Mouse (Mus musculus) adrenal gland, adult 2 months (tissue): ENCODE measurements around the gene Hyal2. TPM values are rescaled to one million over a fixed set of nuclear protein-coding genes. Genes with fewer than 3 reads are reported as not detected.
"Not testable (repeated sequence)": the region's sequence is repeated elsewhere in the genome, so short reads cannot be mapped to it uniquely, and the experiment has no call there.

Experiments
- DNase-seq: peaks from one replicate; pipeline ENCODE4 v3.0.0; 2021
- polyA plus RNA-seq: library from polyadenylated mRNA; depleted of rRNA; stranded (reverse); fragments of >200 nt; gene quantifications from 2 replicates; pipeline ENCODE4 v1.2.3, GENCODE M21; 2012
- total RNA-seq, 2 experiments: library from RNA; stranded (reverse); gene quantifications; 2 replicates each; pipeline ENCODE4 v1.2.3; 2021

The Hyal2 gene
- total and polyA plus RNA-seq, 3 experiments, result 36.8 to 102 (median 52.8) TPM

DNA sequence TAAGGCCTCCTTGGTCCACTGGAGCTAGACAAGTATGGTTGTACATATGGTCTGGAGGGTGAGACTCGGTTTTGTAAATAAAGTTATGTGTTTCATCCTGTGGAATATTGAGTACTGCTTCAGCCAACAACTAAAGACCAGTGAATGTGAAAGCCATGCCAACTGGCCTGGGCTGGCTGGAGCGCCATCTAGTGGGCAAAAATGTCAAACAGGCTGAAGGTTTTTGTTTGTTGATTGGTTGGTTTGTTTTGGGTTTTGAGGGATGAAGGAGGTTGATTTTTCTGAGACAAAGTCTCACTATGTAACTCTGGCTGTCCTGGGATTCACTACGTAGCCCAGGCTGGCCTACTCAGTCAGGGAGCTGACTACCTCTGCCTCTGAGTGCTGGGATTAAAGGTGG, 22.1 kb upstream of the Hyal2 start:
- peak; percentile 70 for DNase-seq

DNA sequence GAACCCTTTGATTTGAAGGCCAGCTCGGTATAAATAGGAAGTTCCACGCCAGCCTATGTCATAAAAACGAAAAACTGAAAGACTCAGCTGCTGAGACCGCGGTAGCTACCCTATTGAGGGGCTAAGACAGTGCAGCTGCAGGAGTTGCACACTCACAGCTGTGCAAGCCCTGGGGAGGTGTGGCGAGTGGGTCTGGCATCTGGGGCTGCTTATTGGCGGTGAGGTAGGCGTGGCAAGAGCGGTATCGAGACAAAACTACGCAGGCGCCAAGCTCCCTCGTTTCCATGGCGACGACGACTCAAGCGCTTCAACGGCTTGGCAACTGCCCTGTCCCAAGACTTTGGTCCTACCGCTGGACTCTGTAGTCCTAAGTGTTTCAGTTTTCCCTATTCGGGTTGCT, 20.7 kb upstream of the Hyal2 start, which contains the start of gene Zmynd10:
Gene Zmynd10 (plus strand): TSS at position 273 of the 400 bp plus-strand sequence.
- DNase-seq, result peak; percentile 94

DNA sequence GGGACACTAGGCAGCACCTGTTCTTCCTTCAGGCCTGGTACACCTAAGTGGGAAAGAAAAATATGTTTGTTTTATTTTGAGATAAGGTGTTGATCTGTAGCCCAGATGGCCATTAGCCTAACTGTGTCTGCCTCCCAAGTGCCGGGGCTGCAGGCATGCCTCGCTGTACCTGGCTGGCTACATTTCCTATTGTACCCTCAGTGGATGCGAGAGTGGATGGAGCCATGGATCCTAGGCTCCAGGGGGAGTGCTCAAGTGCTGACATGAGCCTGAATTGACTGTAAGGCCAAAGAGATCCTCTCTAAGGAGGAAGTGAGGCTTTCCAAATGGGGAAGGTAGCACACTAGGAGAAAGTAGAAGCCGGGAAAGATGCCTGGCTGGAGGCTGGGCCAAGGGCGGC, 19.8 kb upstream of the Hyal2 start:
- no peak for DNase-seq

DNA sequence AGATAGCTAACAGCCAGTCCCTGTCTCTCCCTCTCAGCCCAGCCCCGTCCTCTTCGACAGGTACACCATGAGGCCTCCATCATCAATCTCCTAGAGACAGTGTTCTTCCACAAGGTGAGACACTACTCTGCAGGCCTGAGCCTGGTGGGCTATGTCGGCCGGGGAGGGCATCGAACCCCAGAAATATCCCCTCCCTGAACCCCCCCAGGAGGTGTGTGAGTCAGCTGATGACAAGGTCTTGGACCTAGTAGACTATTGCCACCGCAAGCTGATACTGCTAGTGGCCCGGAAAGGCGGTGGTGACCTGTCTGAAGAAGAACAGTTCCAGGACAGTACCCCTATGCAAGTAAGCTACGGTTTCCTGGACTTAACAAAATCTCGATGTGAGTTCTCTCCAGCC, 18.9 kb upstream of the Hyal2 start:
- DNase-seq, result no peak

DNA sequence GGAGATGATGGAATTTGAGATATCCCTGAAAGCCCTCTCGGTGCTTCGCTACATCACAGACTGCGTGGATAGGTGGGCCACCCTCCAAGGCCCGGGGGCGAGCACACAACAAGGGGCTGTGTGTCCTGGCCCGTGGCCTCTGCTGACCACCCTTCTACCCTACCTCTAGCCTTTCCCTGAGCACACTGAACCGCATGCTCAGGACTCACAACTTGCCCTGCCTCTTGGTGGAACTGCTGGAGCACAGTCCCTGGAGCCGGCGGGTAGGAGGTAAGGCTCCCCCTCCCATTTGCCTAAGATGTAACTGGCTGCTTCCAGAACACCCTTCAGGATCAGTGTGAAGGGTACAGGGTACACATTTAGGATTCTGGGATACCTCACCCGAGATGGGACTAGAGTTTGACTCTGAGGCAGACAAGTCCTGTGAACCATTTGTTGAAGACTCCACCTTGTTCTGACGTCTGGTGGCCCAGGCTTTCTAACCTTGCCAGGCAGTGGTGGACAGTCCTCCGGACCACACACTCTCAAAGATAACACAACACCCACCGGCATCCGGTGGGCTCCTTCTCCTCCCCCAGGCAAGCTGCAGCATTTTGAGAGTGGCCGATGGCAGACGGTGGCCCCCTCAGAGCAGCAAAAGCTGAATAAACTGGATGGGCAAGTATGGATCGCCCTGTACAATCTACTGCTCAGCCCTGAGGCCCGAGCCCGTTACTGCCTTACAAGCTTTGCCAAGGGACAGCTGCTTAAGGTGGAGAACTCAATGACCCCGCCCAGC, 18.3 kb upstream of the Hyal2 start:
- DNase-seq, result no peak

DNA sequence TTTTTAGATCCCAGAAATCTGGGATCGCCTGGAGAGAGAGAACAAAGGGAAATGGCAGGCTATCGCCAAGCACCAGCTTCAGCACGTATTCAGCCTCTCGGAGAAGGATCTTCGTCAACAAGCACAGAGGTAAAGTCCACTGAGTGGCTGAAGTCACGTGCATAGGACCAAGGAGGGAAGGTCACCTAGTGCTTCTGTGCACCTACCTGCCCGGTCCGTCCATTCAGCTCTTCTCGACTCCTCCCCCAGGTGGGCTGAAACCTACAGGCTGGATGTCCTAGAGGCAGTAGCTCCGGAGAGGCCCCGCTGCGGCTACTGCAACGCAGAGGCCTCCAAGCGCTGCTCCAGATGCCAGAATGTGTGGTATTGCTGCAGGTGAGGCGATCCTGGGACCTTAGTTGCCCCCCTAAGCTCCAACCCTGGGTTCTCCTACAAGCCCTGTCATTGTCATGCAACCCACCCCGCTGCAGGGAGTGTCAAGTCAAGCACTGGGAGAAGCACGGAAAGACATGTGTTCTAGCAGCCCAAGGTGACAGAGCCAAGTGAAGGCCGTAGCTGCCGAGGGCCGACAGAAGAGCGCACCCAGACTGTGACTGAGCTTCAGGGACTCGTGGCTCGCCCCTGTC, 17.1 kb upstream of the Hyal2 start:
- DNase-seq, result no peak

DNA sequence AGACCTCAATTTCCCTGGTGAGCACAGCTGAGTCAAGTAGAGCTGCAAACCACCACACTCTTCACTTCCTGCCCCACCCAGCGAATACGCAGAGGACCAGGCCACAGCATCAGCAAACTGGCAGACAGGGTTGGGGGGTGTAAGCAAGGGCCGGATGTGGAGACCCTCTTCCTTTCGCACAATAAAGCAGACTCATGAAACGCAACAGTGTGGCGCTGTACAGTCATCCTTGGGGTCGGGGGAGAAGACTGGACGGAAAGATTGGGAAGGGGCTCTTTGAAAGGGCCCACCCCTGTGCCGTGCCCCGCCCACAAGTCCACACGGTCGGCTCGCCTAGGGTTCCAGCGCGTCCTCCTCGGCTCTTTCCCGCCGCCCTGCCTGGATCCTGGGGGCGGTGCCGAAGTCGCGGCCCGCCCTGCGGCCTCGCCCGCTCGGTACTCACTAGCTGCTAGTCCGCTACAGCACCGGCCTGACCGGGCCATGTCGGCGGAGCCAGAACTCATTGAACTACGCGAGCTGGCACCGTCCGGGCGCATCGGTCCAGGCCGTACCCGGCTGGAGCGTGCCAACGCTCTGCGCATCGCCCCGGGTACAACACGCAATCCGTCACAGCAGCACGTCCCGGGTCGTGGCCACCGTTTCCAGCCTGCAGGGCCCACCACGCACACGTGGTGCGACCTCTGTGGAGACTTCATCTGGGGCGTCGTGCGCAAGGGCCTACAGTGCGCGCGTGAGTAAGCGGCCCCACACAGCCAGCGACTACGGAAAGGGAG, 16.4 kb upstream of the Hyal2 start, which contains the start of gene Rassf1:
Gene Rassf1 (plus strand): TSS at position 439 of the 773 bp plus-strand sequence.
- peak; percentile 85 for DNase-seq

DNA sequence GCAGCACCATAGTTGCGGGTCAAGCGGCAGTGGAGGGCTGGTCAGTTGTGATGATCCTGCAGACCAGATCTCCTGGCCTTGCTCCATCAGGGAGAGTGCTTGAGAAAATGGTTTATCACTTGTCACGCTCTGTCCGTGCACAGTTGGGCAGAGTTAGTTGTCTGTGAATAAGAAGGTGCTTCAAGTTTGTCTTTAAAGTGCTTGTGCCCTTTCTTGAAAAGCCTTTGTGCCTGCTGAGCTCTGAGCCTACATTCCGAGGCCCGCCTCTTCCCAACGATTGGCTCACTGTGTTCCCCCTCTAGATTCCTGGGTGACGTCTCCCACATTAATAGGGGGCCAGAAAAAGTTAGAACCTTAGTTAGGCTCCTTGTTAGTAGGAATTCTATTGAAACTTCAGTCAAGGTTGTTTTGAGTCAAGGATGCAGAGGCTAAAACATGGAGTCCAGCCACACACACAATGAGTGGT, 15.8 kb upstream of the Hyal2 start:
- DNase-seq, result no peak

DNA sequence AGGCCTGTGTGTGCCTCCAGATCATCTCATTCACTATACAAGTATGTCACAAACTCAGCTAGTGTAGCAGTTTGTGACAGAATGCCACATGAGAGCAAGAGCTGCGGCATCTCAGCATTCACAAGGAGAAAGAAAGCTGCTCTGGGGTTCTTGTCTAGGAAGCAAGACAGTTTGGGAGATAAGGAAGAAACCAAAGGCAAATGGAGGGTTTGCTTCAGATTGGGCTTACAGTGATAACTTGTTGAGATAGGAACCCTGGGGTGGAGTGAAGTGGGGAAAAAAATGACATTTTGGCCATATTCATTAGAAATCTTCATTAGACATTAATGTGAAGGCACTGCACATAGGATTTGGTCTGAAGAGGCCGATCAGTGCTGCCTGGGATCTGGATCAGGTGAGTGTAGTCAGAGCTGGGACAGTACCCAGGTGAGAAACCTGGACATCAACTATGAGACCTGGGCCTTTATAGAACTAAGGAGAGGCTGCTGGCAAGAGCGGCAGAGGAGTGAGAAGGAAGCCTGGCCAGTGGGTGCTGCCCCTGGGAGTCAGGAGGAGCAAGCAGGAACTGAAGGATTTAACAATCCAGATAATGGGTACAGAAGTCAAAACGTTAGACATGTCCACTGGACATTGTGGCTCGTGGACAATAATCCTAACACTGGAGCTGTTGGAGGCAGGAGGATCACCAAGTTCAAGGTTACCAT, 14.9 kb upstream of the Hyal2 start:
- DNase-seq, result no peak

DNA sequence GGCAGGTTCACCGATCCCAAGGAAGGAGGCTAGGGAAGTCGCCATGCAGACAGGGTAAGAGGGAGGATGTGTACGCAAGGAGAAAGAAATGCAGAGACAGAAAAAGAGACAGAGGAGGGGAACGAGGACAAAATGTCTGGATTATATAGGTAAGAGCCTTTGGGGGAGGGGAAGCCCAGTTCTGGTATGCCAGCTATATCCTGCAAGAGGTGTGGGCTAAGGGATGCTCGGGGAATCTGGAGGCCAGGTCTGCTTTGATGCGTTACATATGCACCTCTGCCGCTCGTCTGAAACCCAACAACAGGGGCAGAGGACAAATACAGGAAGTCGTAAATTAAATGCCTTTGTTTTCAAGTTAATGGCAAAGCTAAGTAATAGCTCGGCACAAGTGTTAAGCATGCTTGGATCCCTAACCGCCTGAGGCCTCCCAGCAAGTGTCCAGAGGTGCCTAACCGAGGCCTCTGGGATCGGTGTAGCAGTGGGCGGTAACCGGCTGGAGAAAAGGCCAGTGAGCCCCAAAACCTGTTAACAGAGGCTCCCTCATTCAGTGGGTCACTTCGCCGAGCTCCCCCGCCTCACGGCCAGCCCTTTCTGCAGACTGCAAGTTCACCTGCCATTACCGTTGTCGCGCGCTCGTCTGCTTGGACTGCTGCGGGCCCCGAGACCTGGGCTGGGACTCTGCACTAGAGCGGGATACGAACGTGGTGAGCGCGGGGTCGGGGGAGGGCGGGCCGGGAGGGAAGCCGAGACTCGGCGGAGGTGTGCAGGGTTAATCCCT, 14.0 kb upstream of the Hyal2 start:
- peak; percentile 64 for DNase-seq

DNA sequence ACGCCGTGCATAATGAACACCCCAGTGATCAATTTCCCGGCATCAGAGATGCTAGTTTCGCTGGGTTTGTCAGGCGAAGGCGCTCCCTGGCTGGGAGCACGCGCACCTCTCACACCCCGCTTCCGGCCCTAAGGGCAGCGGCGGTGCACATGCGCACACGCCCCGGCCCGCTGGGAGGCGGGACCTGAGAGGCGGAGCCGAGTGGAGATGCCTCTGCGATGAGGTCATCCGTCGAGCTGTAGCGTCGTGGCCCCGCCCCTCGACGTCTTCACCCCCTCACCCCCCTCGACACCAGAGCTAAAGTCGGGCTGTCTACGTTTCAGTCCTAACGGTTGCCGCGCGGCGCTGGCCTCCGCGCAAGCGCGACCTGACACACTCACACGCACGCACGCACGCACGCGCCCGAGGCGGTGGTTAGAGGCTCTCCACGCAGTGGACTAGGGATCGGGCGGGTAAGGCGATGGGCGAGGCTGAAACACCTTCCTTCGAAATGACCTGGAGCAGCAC, 13.4 kb upstream of the Hyal2 start:
- peak; percentile 97 for DNase-seq

DNA sequence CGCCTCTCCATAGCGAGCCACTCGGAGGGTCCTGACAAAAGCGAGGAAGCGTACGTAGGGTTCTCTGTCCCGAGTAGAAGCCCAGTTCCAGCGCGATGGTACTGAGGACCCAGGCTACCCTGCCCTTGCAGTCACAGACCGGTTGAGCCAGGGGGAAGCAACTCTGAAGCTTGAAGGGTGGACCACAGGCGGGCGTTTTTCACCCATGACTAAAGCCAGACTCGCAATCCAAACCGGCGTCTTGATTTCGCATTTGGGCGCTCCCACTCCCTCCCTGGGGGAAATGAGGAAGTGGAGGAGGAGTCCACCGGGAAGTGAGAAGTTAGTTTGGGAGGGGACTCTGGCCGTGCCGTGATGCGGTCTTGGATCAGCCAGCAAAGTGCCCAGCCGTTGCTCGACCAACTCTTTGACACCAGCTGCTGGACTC, 12.7 kb upstream of the Hyal2 start:
- peak; percentile 77 for DNase-seq

DNA sequence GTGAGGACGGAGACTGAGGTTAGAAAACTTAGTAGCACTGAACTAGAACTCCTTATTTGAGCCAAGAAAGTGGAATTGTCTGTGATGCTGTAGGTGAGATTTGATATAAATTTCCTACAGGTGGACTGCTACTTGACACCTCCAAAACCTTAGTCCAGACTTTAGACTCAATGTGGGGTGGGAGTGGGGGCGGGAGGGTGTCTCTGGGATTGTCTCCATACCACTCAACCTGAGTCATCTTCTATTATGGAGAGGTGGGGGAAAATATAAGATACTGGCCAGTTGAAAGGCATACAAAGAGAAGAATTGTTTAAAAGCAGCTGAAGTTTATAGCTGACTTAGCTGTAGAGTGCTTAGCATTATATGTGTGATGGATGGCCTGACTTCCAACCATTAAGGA, 12.0 kb upstream of the Hyal2 start:
- DNase-seq, result no peak

DNA sequence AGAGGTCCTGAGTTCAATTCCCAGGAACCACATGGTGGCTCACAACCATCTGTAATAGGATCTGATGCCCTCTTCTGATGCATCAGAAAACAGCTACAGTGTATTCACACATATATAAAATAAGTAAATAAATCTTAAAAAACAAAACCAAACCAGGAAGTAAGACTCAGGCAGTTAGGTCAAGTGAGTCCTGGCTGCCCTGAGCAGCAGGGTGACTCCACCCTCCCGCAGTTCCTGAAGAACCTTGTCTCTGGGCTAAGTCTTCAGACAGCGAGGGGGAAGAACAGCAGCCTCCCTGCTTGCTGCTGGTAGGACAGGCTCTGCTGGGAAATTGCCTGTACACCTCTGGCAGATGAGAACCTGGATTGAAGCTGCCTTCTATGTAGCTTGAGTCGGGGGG, 11.4 kb upstream of the Hyal2 start:
- DNase-seq, result no peak

DNA sequence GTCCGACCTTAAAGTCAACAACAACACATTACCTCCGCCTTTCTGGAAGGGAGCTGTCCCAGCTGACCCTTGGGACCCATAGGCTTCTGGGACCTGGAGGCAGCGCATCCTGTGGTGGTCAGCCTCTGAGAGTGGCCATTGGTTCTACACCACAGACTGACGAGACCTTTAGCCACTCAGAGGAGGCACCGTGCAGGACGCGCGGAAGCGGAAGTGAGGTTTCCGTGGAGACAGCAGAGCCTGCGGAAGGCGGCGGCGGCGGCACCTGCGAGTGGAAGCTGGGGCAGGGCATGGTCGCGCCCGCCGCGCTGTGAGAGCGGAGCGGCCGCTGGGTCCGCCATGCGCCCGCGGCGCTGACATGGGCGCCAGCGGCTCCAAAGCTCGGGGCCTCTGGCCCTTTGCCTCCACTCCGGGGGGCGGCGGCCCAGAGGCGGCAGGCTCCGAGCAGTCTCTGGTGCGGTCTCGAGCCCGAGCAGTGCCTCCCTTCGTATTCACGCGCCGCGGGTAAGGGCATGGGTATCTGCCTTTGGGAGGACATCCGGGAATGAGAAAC, 4.6 kb upstream of the Hyal2 start, which contains the start of gene Tusc2:
Gene Tusc2 (plus strand): TSS at position 227 of the 553 bp plus-strand sequence.
- DNase-seq, result peak; percentile 97

DNA sequence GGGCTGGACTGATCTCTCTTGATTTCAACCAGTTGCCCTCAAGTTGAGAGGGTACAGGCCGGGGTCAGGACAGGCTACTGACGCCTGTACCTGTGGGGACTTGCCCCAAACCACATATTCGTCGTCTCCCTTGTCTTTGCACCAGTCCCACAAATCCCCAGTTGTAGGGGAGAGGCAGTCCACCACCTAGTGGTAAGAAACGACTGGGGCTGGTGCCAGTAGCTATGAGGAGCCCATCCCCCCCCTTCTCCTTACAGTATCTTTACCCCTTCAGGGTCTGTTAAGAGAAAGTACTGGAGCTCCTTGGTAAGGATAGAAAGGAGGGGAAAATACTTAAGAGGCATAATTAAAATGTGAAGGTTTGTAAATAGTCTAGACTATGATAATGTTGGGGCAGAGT, 2.2 kb upstream of the Hyal2 start:
- DNase-seq, result not testable (repeated sequence)

DNA sequence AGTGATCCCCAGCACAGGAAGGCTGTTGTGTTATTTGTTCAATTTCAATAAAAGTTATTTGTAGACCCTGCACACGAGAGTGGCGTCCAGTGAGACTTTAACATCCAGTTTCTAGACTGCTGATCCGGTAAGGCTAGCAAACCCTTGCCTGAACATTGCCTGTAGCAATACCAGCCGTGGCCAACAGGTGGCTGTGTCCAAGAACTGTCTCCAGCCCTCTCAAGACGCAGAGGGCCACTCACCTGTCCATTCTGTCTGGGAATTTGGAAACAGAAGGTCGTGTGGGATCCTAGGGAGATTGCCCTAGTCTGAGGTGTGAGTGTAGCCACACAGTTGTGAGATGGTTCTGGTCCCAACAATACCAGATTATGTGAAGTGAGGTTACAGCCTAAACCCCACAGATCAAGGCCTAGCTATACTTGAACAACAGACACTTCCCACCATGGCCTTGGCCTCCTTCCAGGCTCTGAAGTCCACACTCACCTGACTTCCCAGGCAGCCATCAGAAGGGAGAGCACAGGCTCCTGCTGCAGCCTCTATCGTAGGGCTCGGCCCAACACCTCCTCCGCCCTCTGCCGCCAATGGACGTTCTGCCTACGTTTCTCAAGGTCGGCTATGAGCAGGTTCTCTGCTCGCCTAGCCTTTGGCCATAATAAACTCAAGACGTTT, 1.6 kb upstream of the Hyal2 start:
- peak; percentile 88 for DNase-seq

DNA sequence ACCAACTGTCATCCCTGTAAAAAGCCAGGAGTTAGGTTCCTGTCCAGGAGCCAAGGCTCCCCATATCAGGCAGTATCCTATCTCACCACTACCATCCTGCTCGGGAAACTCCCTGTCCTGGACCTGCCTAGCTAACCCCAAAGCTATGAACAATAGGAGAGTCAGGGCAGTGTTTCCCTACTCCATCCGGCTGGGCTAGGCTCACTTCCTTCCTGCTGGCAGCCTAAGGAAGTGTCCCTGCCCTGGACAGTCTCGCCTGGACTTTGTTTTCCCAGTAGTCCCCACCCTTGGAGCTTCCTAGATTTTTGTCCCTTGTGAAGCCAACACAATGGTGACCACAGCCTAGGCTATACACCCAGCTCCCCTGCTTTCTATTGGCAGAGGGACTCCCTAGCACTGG, 890 bp upstream of the Hyal2 start:
- DNase-seq, result peak; percentile 61

DNA sequence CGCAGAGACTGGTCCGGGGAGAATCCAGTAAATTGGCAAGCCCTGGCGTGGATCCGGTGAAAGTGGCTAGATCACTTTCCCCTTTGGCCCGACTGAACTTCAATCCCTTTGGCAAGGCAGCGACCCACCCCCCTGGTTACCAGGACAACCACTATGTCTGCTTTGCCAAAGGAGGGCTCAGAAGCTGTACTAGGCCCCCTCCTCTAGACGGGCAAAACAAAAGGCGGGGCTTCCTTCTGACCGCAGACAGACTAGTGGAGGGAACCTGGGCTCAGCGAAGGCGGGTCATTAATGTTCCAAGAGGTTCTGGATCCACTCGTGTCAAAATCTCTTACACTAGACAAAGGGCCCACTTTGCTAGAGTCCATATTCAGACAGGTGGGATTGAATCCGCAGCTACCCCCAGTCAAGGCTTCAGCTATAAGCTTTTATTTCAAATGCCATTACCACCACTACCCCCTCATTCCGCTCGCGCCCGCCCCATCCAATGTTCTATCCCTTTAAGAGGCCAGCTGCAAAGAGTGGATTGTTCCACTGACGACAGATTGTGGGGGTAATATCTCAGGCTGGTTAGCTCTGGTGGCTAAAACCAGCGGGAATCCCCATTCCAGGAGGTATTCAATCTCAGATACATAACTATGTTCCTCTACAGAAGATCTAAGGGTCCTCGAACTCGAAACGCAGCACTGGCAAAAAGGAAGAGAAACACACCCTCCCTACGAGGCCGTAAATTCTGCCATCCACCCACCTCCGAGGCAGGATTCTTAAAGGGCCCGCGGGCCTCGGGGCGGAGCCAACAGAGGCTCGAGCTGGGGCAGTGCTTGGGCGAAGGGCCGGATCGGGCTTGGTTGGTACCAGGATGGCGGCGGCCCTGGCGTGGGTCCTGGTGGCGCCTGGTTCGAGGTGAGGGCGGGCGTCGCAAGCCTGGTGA, 851 bp downstream of the Hyal2 start:
- DNase-seq, result peak; percentile 91
